Mouse (Mus musculus) ES-Bruce4 (cell line): ENCODE data around the gene Tlr4.

Experiments used
- CTCF ChIP-seq: IDR thresholded peaks from one replicate; pipeline ENCODE4 v1.8.1; 2011; ENCODE audit warnings: low read depth, low read length
- POLR2A ChIP-seq: IDR thresholded peaks from one replicate; pipeline ENCODE4 v1.8.1; 2011; ENCODE audit warnings: low read length; ENCODE audit not compliant: insufficient read depth

DNA sequence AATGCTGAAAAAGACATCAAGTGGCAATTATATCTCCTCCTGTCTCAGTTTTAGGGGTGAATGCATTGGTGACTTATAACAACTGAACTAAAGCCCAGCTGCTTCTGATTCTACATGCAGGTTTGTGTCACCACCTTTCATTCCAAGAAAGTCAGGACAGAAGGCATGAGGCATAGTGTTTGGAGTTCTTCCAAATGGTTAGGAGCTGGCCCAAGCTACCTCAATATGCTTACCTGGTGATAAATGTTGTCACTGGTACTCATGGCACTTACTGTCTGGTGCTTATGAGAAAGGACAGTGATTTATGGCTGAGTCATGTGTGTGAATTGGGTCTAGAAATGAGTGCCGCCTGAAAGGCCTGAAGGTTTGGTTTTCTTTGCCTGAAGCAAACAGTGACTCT lies 114.5 kb downstream of the Tlr4 start:
- TF ChIP-seq POLR2A (no peak), CTCF (no peak)
